Comparison of ENCODE assay signal across 13 mouse cellular contexts in the genomic region with DNA sequence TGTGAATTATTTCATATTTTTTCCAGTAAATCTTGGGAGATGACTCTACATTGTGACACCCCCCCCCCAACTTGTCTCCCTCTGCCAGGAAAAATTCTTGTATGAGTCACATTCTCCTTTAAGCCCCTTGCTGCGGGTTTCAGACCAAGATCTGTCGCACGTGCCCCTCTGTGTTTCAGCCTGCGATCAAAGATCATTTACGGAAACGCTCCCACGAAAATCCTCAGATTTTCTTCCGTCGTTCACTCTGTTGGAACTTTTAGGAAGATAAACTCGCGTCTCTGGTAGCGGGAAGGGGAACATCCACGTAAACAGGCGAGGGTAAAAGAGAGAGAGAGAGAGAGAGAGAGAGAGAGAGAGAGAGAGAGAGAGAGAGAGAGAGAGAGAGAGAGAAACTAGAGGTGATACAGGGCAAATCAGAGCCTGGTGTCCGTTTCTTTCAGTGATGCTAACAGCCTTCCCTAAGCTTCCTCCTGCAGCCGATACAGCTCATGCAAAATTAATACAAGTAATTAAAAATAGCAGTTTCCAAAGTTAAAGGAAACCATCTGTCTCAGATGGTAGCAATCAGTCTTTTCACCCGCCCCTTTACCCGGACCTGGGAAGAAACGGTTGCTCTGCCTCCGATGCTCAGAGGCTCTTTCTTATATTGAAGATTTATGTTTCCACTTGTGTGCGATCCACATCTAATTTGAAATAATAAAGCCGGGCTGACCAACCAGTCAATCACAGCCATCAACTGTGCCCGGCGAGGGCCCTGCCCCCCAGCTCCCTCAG. TPM values are rescaled to one million over a fixed set of nuclear protein-coding genes. Genes with fewer than 3 reads are reported as not detected.
DNase-seq lines count a peak whose midpoint lies in the region; ATAC-seq lines count a peak whose summit lies in the region.
"Had no signal": no experiment of that assay in that cellular context is flagged by ENCODE, and none has a peak within 500 bp of the region (broad histone marks: within the 10 kb centered on the region; RNA-seq: fewer than 3 reads in every experiment).

No protein-coding gene starts in this region.

- H3K27ac ChIP-seq in embryonic facial prominence, embryonic 13.5 days = no peak overlapping the region
- H3K27ac ChIP-seq in hindbrain, embryonic 12.5 days = peak overlapping the region; percentile 85
- peak overlapping the region; percentile 83 for H3K27ac ChIP-seq in midbrain, embryonic 13.5 days
- H3K27ac ChIP-seq: heart, adult 2 months had no signal

- no peaks in the 10 kb centered on the region for H3K36me3 ChIP-seq in embryonic facial prominence, embryonic 13.5 days
- H3K36me3 ChIP-seq in hindbrain, embryonic 12.5 days = no peaks in the 10 kb centered on the region
- no peaks in the 10 kb centered on the region for H3K36me3 ChIP-seq in midbrain, embryonic 13.5 days

- 2% methylated on average over 24 of the region's 24 CpGs for WGBS in embryonic facial prominence, embryonic 13.5 days
- WGBS in hindbrain, embryonic 12.5 days = 2% methylated on average over 24 of the region's 24 CpGs
- under 1% methylated on average over 24 of the region's 24 CpGs for WGBS in midbrain, embryonic 13.5 days

- H3K4me1 ChIP-seq in embryonic facial prominence, embryonic 13.5 days = peaks cover 8% of the 10 kb centered on the region; the same call in 1 of the 2 replicates
- H3K4me1 ChIP-seq in hindbrain, embryonic 12.5 days = peaks cover 15% of the 10 kb centered on the region
- peaks cover 31% of the 10 kb centered on the region for H3K4me1 ChIP-seq in midbrain, embryonic 13.5 days (replicated peaks)

- peaks cover 32% of the 10 kb centered on the region for H3K27me3 ChIP-seq in embryonic facial prominence, embryonic 13.5 days
- H3K27me3 ChIP-seq in hindbrain, embryonic 12.5 days = no peaks in the 10 kb centered on the region
- H3K27me3 ChIP-seq in midbrain, embryonic 13.5 days = no peaks in the 10 kb centered on the region

- H3K9me3 ChIP-seq in embryonic facial prominence, embryonic 13.5 days = no peaks in the 10 kb centered on the region
- H3K9me3 ChIP-seq in hindbrain, embryonic 12.5 days (replicated peaks) = no peaks in the 10 kb centered on the region
- no peaks in the 10 kb centered on the region for H3K9me3 ChIP-seq in midbrain, embryonic 13.5 days

- ATAC-seq in embryonic facial prominence, embryonic 13.5 days (ENCODE audit: insufficient number of reproducible peaks, insufficient read depth, low FRiP score, low TSS enrichment, low read depth) = no peak
- ATAC-seq in hindbrain, embryonic 12.5 days (ENCODE audit: low FRiP score) = no peak
- ATAC-seq in midbrain, embryonic 13.5 days = no peak
- no peak for ATAC-seq in inflammation-experienced regulatory T-cells, adult 6 months

- peak; percentile 22 for DNase-seq in brain, adult 2 months (ENCODE audit: low read depth, low spot score)
- no peak for DNase-seq in spleen, postnatal 4 days (ENCODE audit: low spot score in 2 of 2)
- no peak for DNase-seq in gastrocnemius, postnatal 4 days (ENCODE audit: low spot score in 2 of 2)
- no peak for DNase-seq in thymus, postnatal 25 days
- DNase-seq: heart, adult 2 months; heart, postnatal 36 days; lung, postnatal 14 days; right cerebral cortex, adult 18-20 months had no signal

- H3K4me2 ChIP-seq in embryonic facial prominence, embryonic 13.5 days = peak overlapping the region; percentile 39
- H3K4me2 ChIP-seq in hindbrain, embryonic 12.5 days (replicated peaks) = peak overlapping the region; percentile 63
- peak overlapping the region; percentile 77 for H3K4me2 ChIP-seq in midbrain, embryonic 13.5 days (replicated peaks)

- H3K9ac ChIP-seq in embryonic facial prominence, embryonic 13.5 days = no peak overlapping the region
- H3K9ac ChIP-seq in hindbrain, embryonic 12.5 days = peak overlapping the region; percentile 58
- peak overlapping the region; percentile 63 for H3K9ac ChIP-seq in midbrain, embryonic 13.5 days (replicated peaks)

- 0 out of 2 replicates have a peak overlapping the region, but pooled peaks have one; percentile 6 for H3K4me3 ChIP-seq in embryonic facial prominence, embryonic 13.5 days
- peak overlapping the region; percentile 34 for H3K4me3 ChIP-seq in hindbrain, embryonic 12.5 days
- peak overlapping the region; percentile 44 for H3K4me3 ChIP-seq in midbrain, embryonic 13.5 days (replicated peaks)
- H3K4me3 ChIP-seq: heart, adult 2 months had no signal

RNA-seq across cellular contexts. Expression of a gene that starts 20.1 kb away (rescaled TPM):
- 4.6 and 6.1 TPM in 2 replicates for polyA plus RNA-seq in embryonic facial prominence, embryonic 13.5 days (2015; fragmentation: Nextera tagmentation; extraction: Ambion mirVana)
- polyA plus RNA-seq in hindbrain, embryonic 12.5 days (2016; fragmentation: Nextera tagmentation; extraction: Ambion mirVana) = 102 and 110 TPM in 2 replicates
- polyA plus RNA-seq in midbrain, embryonic 13.5 days (2015; fragmentation: Nextera tagmentation; extraction: Ambion mirVana) = 128 and 135 TPM in 2 replicates
- polyA plus RNA-seq in inflammation-experienced regulatory T-cells, adult 6 months (2017; shearing (Covaris generic)) = under 1 TPM in 2 of 3 experiments, not detected in 1; 0.15 to 0.27 TPM
- total RNA-seq in gastrocnemius, postnatal 4 days (2021) = 1 to 10 TPM; 2.1 to 2.6 TPM
- total RNA-seq: liver, adult 2 months had no signal
- polyA plus RNA-seq: liver, adult 2 months had no signal

Comparison
In these comparisons a context has a peak if more than half of its experiments do, and no peak if none do; other contexts are left out.
1. RNA of a gene that starts 20.1 kb away (polyA plus RNA-seq): 128 to 135 TPM in midbrain, embryonic 13.5 days and 102 to 110 TPM in hindbrain, embryonic 12.5 days; 4.6 to 6.1 TPM in embryonic facial prominence, embryonic 13.5 days and 0.15 to 0.27 TPM in inflammation-experienced regulatory T-cells, adult 6 months; every median in the first group is over 10 times any median in the second.
2. Peak in every context shown above with its lines, with median percentiles within 50 percentile points of each other: H3K4me2 ChIP-seq and H3K4me3 ChIP-seq.